Mouse (Mus musculus) naive thymus-derived CD4-positive, alpha-beta T cell, adult 2 months (primary cell): Measurements from ENCODE around the gene Raver2.
"Not testable (repeated sequence)": the region's sequence is repeated elsewhere in the genome, so short reads cannot be mapped to it uniquely, and the experiment has no call there.

ENCODE experiments used
- DNase-seq: peaks from one replicate; pipeline ENCODE4 v3.0.0-alpha.2; 2011; ENCODE audit warnings: low read depth

Gene Raver2

GRCm38 (mm10) chr4:101068786-101069153 is at the start of gene Raver2:
Gene Raver2, plus strand, starts transcription at chr4:101068983.
- DNase-seq: peak; percentile 80

DNA sequence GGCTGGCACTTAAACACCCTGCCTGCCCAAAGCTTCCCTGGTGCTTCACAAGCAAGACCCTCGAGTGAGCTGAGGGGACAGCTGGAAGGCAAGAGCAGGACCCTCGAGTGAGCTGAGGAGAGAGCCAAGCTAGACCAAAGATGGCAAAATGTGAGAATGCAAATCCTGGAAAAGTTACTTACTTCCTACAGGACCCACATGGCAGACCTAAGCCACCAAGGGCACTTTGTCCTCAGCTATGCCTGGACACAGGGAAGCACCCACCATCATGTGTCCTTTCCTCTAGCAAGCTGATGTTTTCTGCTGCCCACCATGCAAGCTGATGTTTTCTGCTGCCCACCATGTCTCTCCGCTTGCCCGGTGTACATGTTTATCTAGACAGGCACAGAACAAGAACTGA is 48.2 kb upstream of the Raver2 start, which contains the start of gene Gm10577:
Gene Gm10577 (minus strand): TSS at position 101 of the 400 bp plus-strand sequence.
- DNase-seq: no peak

DNA sequence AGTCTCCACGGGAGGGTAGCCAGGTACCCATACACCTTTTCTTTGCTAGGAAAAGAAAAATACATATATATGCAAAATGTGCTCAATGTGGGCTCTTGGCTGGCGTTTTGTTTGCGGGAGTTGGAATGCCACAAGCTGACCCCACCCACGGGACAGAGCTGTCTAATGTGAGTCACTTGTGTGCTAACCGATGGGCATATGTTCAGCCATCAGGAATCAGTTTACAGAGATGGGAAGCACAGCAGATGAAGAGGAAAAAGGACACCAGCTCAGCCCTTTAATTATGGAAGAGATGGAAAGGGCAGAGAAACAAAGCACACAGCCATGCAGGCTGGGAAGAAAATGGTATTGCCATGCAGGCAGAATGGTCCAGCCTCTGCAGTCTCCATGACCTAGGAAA is 42.2 kb upstream of the Raver2 start:
- DNase-seq: no peak

- no peak for DNase-seq
Observed at GRCm38 (mm10) chr4:101026995-101027394, 41.8 kb upstream of the Raver2 start.

- DNase-seq: no peak
Observed at GRCm38 (mm10) chr4:101027852-101028411, 40.9 kb upstream of the Raver2 start.

DNA sequence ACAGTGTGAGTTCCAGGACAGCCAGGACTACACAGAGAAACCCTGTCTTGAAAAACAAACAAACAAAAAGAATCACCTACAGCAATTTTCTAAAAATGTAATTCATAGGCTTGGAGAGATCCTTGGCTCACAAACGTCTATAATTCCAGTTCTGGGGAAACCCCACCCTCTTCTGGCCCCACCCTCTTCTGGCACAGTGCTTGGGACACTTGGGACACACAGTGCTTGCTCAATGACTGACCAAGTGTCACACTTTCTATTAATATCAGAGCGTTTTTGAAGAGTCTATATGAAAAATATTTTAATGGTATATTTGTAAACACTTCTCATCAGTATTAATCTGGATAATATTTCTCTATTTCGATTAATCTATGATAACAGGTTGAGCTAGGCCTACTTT is 35.7 kb upstream of the Raver2 start:
- no peak for DNase-seq

GRCm38 (mm10) chr4:101035131-101035530 is 33.7 kb upstream of the Raver2 start:
- DNase-seq: no peak

GRCm38 (mm10) chr4:101037156-101037555 is 31.6 kb upstream of the Raver2 start:
- no peak for DNase-seq

GRCm38 (mm10) chr4:101043691-101044090 is 25.1 kb upstream of the Raver2 start:
- no peak for DNase-seq

GRCm38 (mm10) chr4:101044149-101044548 is 24.6 kb upstream of the Raver2 start:
- DNase-seq: no peak

DNA sequence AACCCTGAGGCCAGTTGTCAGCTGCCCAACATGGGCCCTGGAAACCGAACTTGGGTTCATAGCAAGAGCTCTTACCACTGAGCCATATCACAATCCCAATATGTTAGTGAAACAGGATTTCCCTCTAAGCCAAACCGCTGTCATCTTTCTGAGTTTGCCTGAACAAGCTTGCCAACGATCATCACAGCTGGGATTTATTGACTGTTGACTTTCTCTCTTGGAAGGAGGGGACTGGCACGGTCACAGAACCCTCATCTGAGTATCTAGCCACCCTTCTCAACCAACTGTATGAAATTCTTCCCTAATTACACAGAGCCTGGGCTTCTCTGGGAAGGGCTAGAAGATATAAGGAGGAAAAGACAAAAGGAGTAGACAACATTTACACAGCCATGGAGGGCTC is 22.2 kb upstream of the Raver2 start:
- no peak for DNase-seq

DNA sequence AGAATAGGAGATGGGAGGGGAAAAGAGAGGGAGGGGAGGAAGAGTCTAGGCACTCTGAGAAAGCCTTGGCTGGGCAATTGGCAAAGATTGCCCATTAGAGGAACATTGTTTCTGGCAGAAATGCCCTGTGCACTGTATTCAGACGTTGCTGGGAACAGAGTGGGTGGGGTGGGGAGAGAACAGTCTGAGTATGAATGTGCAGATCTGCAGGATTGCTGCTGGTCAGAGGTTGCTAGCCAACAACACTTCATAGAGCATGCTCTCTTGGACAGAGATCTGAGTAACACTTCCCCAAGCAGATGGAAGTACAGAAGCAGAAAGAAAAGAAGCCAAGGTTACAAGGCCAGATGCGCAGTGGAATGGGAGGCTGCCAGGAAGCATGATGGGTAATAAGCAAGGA is 6.6 kb upstream of the Raver2 start:
- peak; percentile 18 for DNase-seq

DNA sequence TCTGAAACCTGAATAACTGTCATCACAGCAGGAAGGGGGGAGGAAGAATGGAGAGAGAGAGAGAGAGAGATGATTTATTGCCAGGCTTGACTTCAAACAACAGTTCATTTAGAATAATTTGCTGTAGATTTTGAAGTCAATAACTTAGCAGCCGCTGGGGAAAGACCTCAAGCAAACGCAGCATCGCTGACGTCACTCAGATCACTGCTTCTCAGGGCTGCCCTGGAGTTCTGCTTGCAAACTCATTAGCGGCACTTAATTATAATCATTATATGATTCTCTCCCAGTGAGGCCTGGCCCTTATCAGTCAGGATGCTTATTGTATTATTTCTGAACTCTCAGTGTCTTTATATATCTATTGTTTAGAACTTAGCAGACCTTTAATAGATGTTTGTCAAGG is 2.4 kb upstream of the Raver2 start:
- DNase-seq: no peak

DNA sequence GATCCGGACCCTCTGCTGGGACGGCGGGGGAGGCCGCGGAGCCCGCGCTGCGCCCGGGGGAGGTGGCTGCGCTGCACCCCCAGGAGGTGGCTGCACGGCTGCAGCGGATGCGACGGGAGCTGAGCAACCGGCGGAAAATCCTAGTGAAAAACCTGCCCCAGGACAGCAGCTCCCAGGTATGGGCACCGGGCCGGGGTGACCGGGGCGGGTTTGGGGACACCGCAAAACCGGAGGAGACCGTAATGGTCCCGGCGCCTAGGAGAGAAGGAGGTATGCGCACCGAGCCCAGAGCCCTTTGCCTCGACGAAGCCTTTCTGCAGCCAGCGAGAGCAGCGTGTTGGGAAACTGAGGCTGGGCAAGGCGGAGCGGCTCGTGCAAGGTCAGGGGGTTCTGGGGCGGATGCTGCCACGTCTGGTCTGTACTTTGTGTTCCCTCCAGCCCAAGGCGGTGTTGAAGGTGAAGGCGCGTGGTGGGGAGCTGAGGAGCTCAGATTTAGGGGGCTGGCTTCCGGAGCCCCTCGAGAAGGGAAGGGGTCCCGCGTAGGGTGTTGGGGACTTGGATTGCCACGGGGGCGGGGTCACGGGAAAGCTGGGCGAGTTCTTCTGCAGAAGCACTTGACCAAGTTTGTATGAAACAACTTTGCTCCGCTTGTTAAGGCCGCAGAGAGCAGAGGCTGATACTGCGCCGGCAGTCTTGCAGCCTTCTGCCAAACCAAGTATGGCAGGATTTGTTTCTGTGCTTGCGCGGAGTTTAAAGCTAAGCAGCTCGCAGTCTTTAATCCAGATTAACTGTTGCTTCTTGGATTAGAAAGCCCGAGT is 580 bp downstream of the Raver2 start:
- peak; percentile 46 for DNase-seq

DNA sequence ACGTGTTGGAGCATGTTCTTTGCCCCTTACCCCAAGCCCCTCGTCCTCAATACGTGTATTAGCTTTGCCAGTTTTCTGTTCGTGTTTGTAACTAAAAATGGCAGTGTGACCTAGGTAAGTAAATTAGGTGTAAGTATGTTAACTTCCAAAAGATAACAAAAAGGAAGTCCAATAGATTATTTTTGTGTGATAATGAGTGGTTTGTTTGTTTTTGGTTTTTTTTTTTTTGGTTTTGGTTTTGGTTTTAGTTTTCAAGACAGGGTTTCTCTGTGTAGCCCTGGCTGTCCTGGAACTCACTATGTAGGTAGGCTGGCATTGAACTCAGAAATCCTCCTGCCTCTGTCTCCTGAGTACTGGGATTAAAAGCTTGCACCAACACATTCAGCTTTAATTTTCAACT is 2.8 kb downstream of the Raver2 start:
- no peak for DNase-seq

DNA sequence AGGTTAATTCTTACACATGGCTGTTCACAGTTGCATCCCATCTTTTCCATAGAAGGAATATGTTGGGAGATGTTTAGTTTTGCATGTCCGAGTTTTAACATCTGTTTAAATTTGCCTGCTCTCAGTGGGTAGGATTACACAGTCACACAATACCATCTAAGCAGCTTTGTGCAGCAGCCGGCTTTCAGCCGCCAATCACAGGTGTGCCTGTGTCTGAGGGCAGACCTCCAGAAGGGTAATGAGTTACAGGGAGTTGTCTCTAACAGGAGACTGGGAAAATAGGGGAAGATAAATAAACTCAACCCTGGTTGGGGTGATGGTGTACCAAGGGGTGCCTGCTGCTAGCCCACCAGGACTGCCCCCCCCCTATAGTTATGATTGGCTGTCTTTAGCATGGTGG is 7.6 kb downstream of the Raver2 start:
- no peak for DNase-seq

- no peak for DNase-seq
Observed at GRCm38 (mm10) chr4:101080016-101080415, 11.2 kb downstream of the Raver2 start.

- DNase-seq: no peak
Observed at GRCm38 (mm10) chr4:101082176-101082888, 13.5 kb downstream of the Raver2 start.

- no peak for DNase-seq
Observed at GRCm38 (mm10) chr4:101084863-101085262, 16.1 kb downstream of the Raver2 start.

DNA sequence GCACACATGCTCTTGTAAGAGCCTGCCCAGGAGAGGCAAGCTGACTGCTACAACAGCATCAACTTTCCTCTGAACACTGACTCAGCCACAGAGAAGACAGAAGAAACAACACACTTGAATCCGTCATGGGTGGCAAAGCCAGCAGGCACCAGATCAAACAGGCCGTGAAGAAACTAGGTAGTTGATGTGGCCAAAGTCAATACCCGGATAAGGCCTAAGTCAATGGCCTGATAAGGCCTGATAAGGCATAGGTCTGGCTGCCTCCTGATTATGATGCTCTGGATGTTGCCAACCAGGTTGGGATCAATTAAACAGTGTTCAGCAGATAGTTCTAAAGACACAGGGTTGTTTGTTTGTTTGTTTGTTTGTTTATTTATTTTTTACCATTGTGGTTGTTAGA is 17.3 kb downstream of the Raver2 start:
- no peak for DNase-seq

DNA sequence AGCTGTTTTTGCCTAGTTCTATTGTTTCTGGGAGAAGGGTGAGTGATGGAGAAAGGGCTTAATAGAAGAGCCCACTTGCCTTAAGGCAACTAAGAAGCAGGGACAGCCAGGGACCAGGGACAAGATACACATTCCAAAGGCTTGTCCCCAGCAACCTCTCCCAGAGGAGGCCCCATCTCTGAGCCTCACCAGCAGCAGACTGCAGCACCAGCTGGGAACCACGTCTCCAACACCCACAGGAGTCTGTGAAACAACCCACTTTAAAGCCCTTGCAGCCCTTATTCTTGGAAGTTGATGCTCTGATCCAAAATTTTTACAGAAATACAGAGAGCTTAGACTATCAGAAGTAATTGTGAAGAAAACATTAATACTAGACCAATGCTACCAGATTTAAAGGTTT is 18.9 kb downstream of the Raver2 start:
- DNase-seq: no peak

GRCm38 (mm10) chr4:101090630-101091029 is 21.8 kb downstream of the Raver2 start:
- not testable (repeated sequence) for DNase-seq

DNA sequence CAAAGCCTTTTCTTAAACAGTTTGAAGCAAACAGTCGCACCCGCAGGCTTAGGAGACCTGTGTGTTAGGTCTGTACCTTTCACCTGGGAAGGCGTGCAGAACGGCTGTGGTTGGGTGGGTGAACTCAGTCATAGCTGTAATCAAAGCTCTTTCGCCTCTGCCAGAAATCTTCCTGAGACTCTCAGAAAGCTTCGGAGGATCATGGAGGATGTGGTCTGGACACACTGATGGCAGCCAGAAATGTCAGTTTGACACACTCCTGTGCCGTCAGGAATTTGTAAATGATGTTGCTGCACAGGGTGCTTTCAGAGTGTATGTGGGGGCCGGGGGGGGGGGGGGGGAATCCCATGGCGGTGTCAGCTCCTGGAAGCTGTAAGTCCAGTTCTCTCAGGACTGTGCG is 24.5 kb downstream of the Raver2 start:
- no peak for DNase-seq
